Mouse (Mus musculus) CH12.LX (cell line): Measurements from ENCODE around the gene Bcor. TPM values are rescaled to one million over a fixed set of nuclear protein-coding genes. Genes with fewer than 3 reads are reported as not detected.

Source experiments
- DNase-seq: peaks from one replicate; pipeline ENCODE4 v3.0.0-alpha.2; 2013; ENCODE audit errors: extremely low read depth
- H3K27ac ChIP-seq: 2 replicates; pipeline ENCODE4 v1.5.1; 2012; ENCODE audit warnings: low read depth, mild to moderate bottlenecking, control low read depth, moderate library complexity; ENCODE audit not compliant: insufficient read depth
- H3K27me3 ChIP-seq: replicated peaks from 2 replicates; pipeline ENCODE3; 2012; ENCODE audit warnings: inconsistent platforms
- H3K36me3 ChIP-seq, 2 experiments: replicated peaks in 1 of 2; 2 replicates each; pipeline versions ENCODE3 to v1.6.1; 2012; ENCODE audit warnings: inconsistent platforms in 1 of 2, low read length in 1 of 2, mild to moderate bottlenecking in 1 of 2, mixed read lengths in 1 of 2, moderate library complexity in 1 of 2; ENCODE audit not compliant: control insufficient read depth in 1 of 2, insufficient read depth in 1 of 2
- H3K4me1 ChIP-seq, 2 experiments: 2 replicates each; pipeline ENCODE4 v1.6.1; 2012; ENCODE audit warnings: inconsistent platforms in 1 of 2, moderate library complexity in 1 of 2; ENCODE audit not compliant: insufficient read depth in 2 of 2, control insufficient read depth in 1 of 2
- H3K4me2 ChIP-seq: 2 replicates; pipeline ENCODE4 v1.6.1; 2012; ENCODE audit warnings: low read depth, mild to moderate bottlenecking, control low read depth; ENCODE audit not compliant: poor library complexity, insufficient read depth, severe bottlenecking
- H3K4me3 ChIP-seq, 3 experiments: fragments of 150-350 bp in 1 of 3; sonication (generic) in 1 of 3; replicated peaks in 1 of 3; 2 replicates each; pipeline versions ENCODE3 to v1.5.1; 2011 to 2012; ENCODE audit warnings: low read depth in 2 of 3, low read length in 2 of 3, mild to moderate bottlenecking in 2 of 3, moderate library complexity in 2 of 3, control low read depth in 1 of 3, improper control_type of control experiment in 1 of 3, inconsistent platforms in 1 of 3, mixed read lengths in 1 of 3; ENCODE audit not compliant: poor library complexity in 1 of 3
- H3K79me2 ChIP-seq: replicated peaks from 2 replicates; pipeline ENCODE4 v1.6.1; 2012; ENCODE audit warnings: mild to moderate bottlenecking, moderate library complexity; ENCODE audit not compliant: control insufficient read depth, poor library complexity, insufficient read depth, severe bottlenecking; ENCODE audit errors: extremely low read depth
- H3K9ac ChIP-seq: 2 replicates; pipeline ENCODE4 v1.6.1; 2012; ENCODE audit warnings: low read depth, mild to moderate bottlenecking, control low read depth, moderate library complexity; ENCODE audit not compliant: insufficient read depth
- H3K9me3 ChIP-seq: replicated peaks from 2 replicates; pipeline ENCODE3; 2012; ENCODE audit warnings: low read length, inconsistent platforms, mixed read lengths
- BHLHE40 ChIP-seq: IDR thresholded peaks from 2 replicates; pipeline ENCODE4 v1.6.1; 2011; ENCODE audit warnings: mild to moderate bottlenecking, low read depth, low read length, improper control_type of control experiment
- CHD2 ChIP-seq: IDR thresholded peaks from 2 replicates; pipeline ENCODE4 v1.6.1; 2011; ENCODE audit warnings: low read length, improper control_type of control experiment
- E2F4 ChIP-seq: IDR thresholded peaks from 2 replicates; pipeline ENCODE4 v1.6.1; 2011; ENCODE audit warnings: low read depth, low read length, improper control_type of control experiment; ENCODE audit not compliant: insufficient replicate concordance
- ELF1 ChIP-seq: IDR thresholded peaks from 2 replicates; pipeline ENCODE4 v1.6.1; 2014; ENCODE audit warnings: low read depth, mild to moderate bottlenecking, inconsistent platforms, low read length, improper control_type of control experiment
- EP300 ChIP-seq: IDR thresholded peaks from 2 replicates; pipeline ENCODE4 v1.6.1; 2011; ENCODE audit warnings: low read length, improper control_type of control experiment
- GABPA ChIP-seq: IDR thresholded peaks from 2 replicates; pipeline ENCODE4 v1.6.1; 2012; ENCODE audit warnings: low read depth, low read length, improper control_type of control experiment, inconsistent platforms; ENCODE audit not compliant: insufficient replicate concordance
- IRF4 ChIP-seq: IDR thresholded peaks from 2 replicates; pipeline ENCODE4 v1.6.1; 2014; ENCODE audit warnings: low read depth, mild to moderate bottlenecking, inconsistent platforms, low read length, improper control_type of control experiment
- JUN ChIP-seq: IDR thresholded peaks from 2 replicates; pipeline ENCODE4 v1.6.1; 2011; ENCODE audit warnings: low read depth, mild to moderate bottlenecking, low read length, improper control_type of control experiment, moderate library complexity; ENCODE audit not compliant: insufficient read depth
- KAT2A ChIP-seq: IDR thresholded peaks from 2 replicates; pipeline ENCODE4 v1.6.1; 2012; ENCODE audit warnings: low read length, improper control_type of control experiment, inconsistent platforms; ENCODE audit not compliant: insufficient replicate concordance
- MAFK ChIP-seq: IDR thresholded peaks from 2 replicates; pipeline ENCODE4 v1.6.1; 2011; ENCODE audit warnings: low read length, improper control_type of control experiment; ENCODE audit not compliant: insufficient replicate concordance
- MYC ChIP-seq: IDR thresholded peaks from 2 replicates; pipeline ENCODE4 v1.6.1; 2011; ENCODE audit warnings: low read depth, mild to moderate bottlenecking, improper control_type of control experiment, low read length
- NELFE ChIP-seq: IDR thresholded peaks from 2 replicates; pipeline ENCODE4 v1.6.1; 2011; ENCODE audit warnings: low read depth, low read length, improper control_type of control experiment
- NRF1 ChIP-seq: IDR thresholded peaks from 2 replicates; pipeline ENCODE4 v1.6.1; 2014; ENCODE audit warnings: low read depth, mild to moderate bottlenecking, inconsistent platforms, low read length, improper control_type of control experiment, moderate library complexity
- PAX5 ChIP-seq: IDR thresholded peaks from 2 replicates; pipeline ENCODE4 v1.6.1; 2012; ENCODE audit warnings: low read length, inconsistent platforms, mixed read lengths
- POLR2A ChIP-seq: IDR thresholded peaks from 2 replicates; pipeline ENCODE4 v1.6.1; 2011; ENCODE audit warnings: low read depth, mild to moderate bottlenecking, improper control_type of control experiment, low read length
- POLR2AphosphoS2 ChIP-seq: IDR thresholded peaks from 2 replicates; pipeline ENCODE4 v1.6.1; 2011; ENCODE audit warnings: low read depth, low read length, improper control_type of control experiment
- RAD21 ChIP-seq: IDR thresholded peaks from 2 replicates; pipeline ENCODE4 v1.6.1; 2011; ENCODE audit warnings: low read depth, mild to moderate bottlenecking, low read length, improper control_type of control experiment, moderate library complexity
- RCOR1 ChIP-seq: conservative IDR thresholded peaks from 2 replicates; pipeline ENCODE4 v1.6.1; 2012; ENCODE audit warnings: low read depth, mild to moderate bottlenecking, inconsistent platforms, low read length, improper control_type of control experiment
- SIN3A ChIP-seq: IDR thresholded peaks from 2 replicates; pipeline ENCODE4 v1.6.1; 2012; ENCODE audit warnings: low read length, improper control_type of control experiment, inconsistent platforms
- TCF12 ChIP-seq: IDR thresholded peaks from 2 replicates; pipeline ENCODE4 v1.6.1; 2014; ENCODE audit warnings: low read depth, mild to moderate bottlenecking, inconsistent platforms, low read length, improper control_type of control experiment
- UBTF ChIP-seq: IDR thresholded peaks from 2 replicates; pipeline ENCODE4 v1.6.1; 2012; ENCODE audit warnings: low read depth, mild to moderate bottlenecking, inconsistent platforms, low read length, improper control_type of control experiment, moderate library complexity
- USF1 ChIP-seq: IDR thresholded peaks from 2 replicates; pipeline ENCODE4 v1.6.1; 2014; ENCODE audit warnings: low read depth, mild to moderate bottlenecking, inconsistent platforms, low read length, improper control_type of control experiment
- ZC3H11A ChIP-seq: IDR thresholded peaks from 2 replicates; pipeline ENCODE4 v1.6.1; 2012; ENCODE audit warnings: low read depth, mild to moderate bottlenecking, inconsistent platforms, low read length, improper control_type of control experiment
- ZMIZ1 ChIP-seq: IDR thresholded peaks from 2 replicates; pipeline ENCODE4 v1.6.1; 2012; ENCODE audit warnings: low read depth, mild to moderate bottlenecking, inconsistent platforms, low read length, improper control_type of control experiment
- ZNF384 ChIP-seq: IDR thresholded peaks from 2 replicates; pipeline ENCODE4 v1.6.1; 2012; ENCODE audit warnings: low read depth, low read length, improper control_type of control experiment, inconsistent platforms
- dilution Hi-C: fragments of 300-500 bp; cut with MboI; formaldehyde crosslinking; loops from 2 replicates; pipeline ENCODE4 v1.14.3; 2020; ENCODE audit warnings: low sequenced_read_pairs; ENCODE audit not compliant: extremely low pct_unique_long_range_greater_than_20kb, extremely low pct_ligation_motif_present
- in situ Hi-C: fragments of 300-500 bp; cut with MboI; formaldehyde crosslinking; loops from 3 replicates; pipeline ENCODE4 v1.14.3; 2019; ENCODE audit warnings: low sequenced_read_pairs, low pct_ligation_motif_present, low pct_unique_long_range_greater_than_20kb, mixed read lengths
- polyA plus RNA-seq: library from polyadenylated mRNA; unstranded; fragments of >175 nt; gene quantifications from 2 replicates; pipeline ENCODE4 v1.2.1, GENCODE M21; 2012; ENCODE audit warnings: low read depth; ENCODE audit not compliant: insufficient read length
- total RNA-seq, 2 experiments: library from RNA; depleted of rRNA; stranded (reverse); fragments of 300-350 nt in 1 of 2; fragments of >200 nt in 1 of 2; gene quantifications; 2 replicates each; pipeline ENCODE4 v1.2.3; 2012 to 2014

Gene Bcor
- total and polyA plus RNA-seq, 3 experiments = 14.3 to 41.1 (median 33.8) TPM

DNA sequence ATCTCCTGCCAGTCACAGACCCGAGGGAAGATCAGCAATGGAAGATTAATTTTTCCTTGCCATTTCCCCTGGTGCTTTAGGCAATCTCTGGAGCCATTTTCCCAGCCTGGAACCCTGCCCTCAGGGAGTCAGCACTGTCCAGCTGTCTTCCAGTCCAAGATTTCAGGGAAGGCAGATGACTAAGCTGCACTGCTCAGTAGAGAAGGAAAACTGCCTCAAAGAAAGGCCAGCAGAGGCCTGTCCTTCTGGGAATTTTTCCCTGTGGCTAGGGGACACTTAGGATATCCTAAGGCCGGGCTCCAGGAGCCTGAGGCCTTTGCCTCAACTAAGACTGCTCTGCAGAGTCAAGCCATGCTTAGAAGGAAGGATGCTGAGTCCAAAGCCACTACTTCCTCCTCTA, 32.2 kb upstream of the Bcor start:
- H3K27me3 ChIP-seq = no peaks in the 10 kb centered on the region
- no peak overlapping the region for H3K4me2 ChIP-seq
- H3K79me2 ChIP-seq = no peaks in the 10 kb centered on the region
- H3K9me3 ChIP-seq = no peaks in the 10 kb centered on the region
- H3K36me3 ChIP-seq = no peaks in the 10 kb centered on the region
- dilution Hi-C loops = no loop called here
- no peak overlapping the region for H3K9ac ChIP-seq
- H3K4me3 ChIP-seq = no peak overlapping the region
- TF ChIP-seq EP300 (no peak), USF1 (no peak), ZMIZ1 (no peak), CHD2 (no peak), RCOR1 (no peak), ZC3H11A (no peak), TCF12 (no peak), NRF1 (no peak), NELFE (no peak), BHLHE40 (no peak), UBTF (no peak), POLR2A (no peak), PAX5 (no peak), MYC (no peak), SIN3A (no peak), KAT2A (no peak), IRF4 (no peak)
- no peak overlapping the region for H3K27ac ChIP-seq
- no peak for DNase-seq
- H3K4me1 ChIP-seq = peaks cover 5 to 23% of the 10 kb centered on the region in 2 experiments; a peak in 3 of 4 replicates
- in situ Hi-C loops = no loop called here

DNA sequence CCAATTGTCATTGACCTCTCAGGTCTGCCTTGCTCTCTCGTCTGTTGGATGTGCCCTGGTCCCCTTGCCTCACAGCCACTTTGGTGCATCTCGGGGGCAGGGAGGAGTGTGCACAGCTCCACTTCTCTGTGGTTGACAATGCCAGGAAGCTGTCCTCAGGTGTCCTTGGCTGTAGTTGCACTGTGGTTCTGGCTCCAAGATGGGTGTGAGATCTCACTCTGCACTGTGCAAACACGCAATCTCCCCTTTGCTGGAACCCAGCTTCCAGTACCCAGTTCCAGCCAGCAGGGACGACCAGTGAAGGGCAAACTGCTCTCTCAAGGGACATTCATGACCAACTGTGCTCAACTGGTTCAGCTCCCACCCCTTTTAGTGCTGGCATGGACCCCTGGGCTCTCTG, 29.4 kb upstream of the Bcor start:
- no peaks in the 10 kb centered on the region for H3K36me3 ChIP-seq
- no peaks in the 10 kb centered on the region for H3K27me3 ChIP-seq
- H3K27ac ChIP-seq = no peak overlapping the region
- no peak for DNase-seq
- in situ Hi-C loops = no loop called here
- no peaks in the 10 kb centered on the region for H3K79me2 ChIP-seq
- no peak overlapping the region for H3K9ac ChIP-seq
- H3K4me1 ChIP-seq = peaks cover 0 to 10% of the 10 kb centered on the region in 2 experiments; a peak in 2 of 4 replicates
- no peak overlapping the region for H3K4me2 ChIP-seq
- TF ChIP-seq CHD2 (no peak), ZMIZ1 (no peak), MYC (no peak), MAFK (no peak), RAD21 (no peak), POLR2AphosphoS2 (no peak), ZNF384 (no peak), GABPA (no peak), KAT2A (no peak), JUN (no peak), E2F4 (no peak), ELF1 (no peak)
- H3K4me3 ChIP-seq = no peak overlapping the region
- dilution Hi-C loops = no loop called here
- H3K9me3 ChIP-seq = no peaks in the 10 kb centered on the region
